Mouse (Mus musculus): ENCODE data around the gene Tcf25. TPM values are rescaled to one million over a fixed set of nuclear protein-coding genes. Genes with fewer than 3 reads are reported as not detected.

Gene Tcf25
- total and polyA plus RNA-seq, 2 experiments from 2014 or later, result 407 to 540 TPM

DNA sequence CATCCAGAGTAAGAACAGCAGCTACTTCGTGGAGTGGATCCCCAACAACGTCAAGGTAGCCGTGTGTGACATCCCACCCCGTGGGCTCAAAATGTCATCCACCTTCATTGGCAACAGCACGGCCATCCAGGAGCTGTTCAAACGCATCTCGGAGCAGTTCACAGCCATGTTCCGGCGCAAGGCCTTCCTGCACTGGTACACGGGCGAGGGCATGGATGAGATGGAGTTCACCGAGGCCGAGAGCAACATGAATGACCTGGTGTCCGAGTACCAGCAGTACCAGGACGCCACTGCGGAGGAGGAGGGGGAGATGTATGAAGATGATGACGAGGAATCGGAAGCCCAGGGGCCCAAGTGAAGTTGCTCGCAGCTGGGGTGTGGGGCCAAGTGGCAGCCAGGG lies 47.8 kb downstream of the Tcf25 start:
- no peak overlapping the region for H3K4me2 ChIP-seq (ENCODE audit: low read depth, low read length)
- 86% methylated on average over 19 of the region's 19 CpGs for WGBS
- peaks cover 33% of the 10 kb centered on the region for H3K36me3 ChIP-seq (ENCODE audit: insufficient read depth, low read length)
- H3K9ac ChIP-seq (replicated peaks; ENCODE audit: low read length), result no peak overlapping the region
- no peak overlapping the region for H3K4me3 ChIP-seq (ENCODE audit: low read length)
- ATAC-seq, result no peak
- no peak for TF ChIP-seq CTCF (IDR thresholded peaks at IDR 0.05; ENCODE audit: low read depth)
- H3K27ac ChIP-seq, result no peak overlapping the region
- DNase-seq (ENCODE audit: low spot score), result no peak
- no peaks in the 10 kb centered on the region for H3K27me3 ChIP-seq (ENCODE audit: insufficient read depth, low read length)
- peaks cover 8% of the 10 kb centered on the region; the same call in 1 of the 2 replicates for H3K4me1 ChIP-seq (ENCODE audit: insufficient read depth, low read length)
- H3K9me3 ChIP-seq (ENCODE audit: low read length), result no peaks in the 10 kb centered on the region; the same call in 1 of the 2 replicates

- DNase-seq (ENCODE audit: low spot score) (peak; percentile 87), ATAC-seq (peak; percentile 80)
- WGBS, result 19% methylated on average over 17 of the region's 17 CpGs
- H3K36me3 ChIP-seq (ENCODE audit: insufficient read depth, low read length), result peaks cover 33% of the 10 kb centered on the region
- 0 out of 2 replicates have a peak overlapping the region, but pooled peaks have one; percentile 3 for H3K4me3 ChIP-seq (ENCODE audit: low read length)
- H3K4me1 ChIP-seq (ENCODE audit: insufficient read depth, low read length), result no peaks in the 10 kb centered on the region
- H3K9me3 ChIP-seq (ENCODE audit: low read length), result peaks cover 5% of the 10 kb centered on the region
- peak; percentile 80 for TF ChIP-seq CTCF (IDR thresholded peaks at IDR 0.05; ENCODE audit: low read depth)
- no peak overlapping the region for H3K27ac ChIP-seq
- H3K27me3 ChIP-seq (ENCODE audit: insufficient read depth, low read length), result no peaks in the 10 kb centered on the region
- H3K9ac ChIP-seq (replicated peaks; ENCODE audit: low read length), result no peak overlapping the region
- H3K4me2 ChIP-seq (ENCODE audit: low read depth, low read length), result peak overlapping the region; percentile 44
Observed at GRCm38 (mm10) chr8:123422056-123422780, 48.7 kb downstream of the Tcf25 start.

- DNase-seq (ENCODE audit: low spot score) (no peak), ATAC-seq (no peak; the same call in none of the 2 replicates)
- H3K36me3 ChIP-seq (ENCODE audit: insufficient read depth, low read length), result peaks cover 33% of the 10 kb centered on the region
- TF ChIP-seq CTCF (IDR thresholded peaks at IDR 0.05; ENCODE audit: low read depth), result no peak
- peak overlapping the region; percentile 15; the same call in 1 of the 2 replicates for H3K27ac ChIP-seq
- no peaks in the 10 kb centered on the region for H3K27me3 ChIP-seq (ENCODE audit: insufficient read depth, low read length)
- H3K4me1 ChIP-seq (ENCODE audit: insufficient read depth, low read length), result no peaks in the 10 kb centered on the region
- no peak overlapping the region for H3K9ac ChIP-seq (replicated peaks; ENCODE audit: low read length)
- H3K9me3 ChIP-seq (ENCODE audit: low read length), result peaks cover 7% of the 10 kb centered on the region
- no peak overlapping the region for H3K4me3 ChIP-seq (ENCODE audit: low read length)
- no peak overlapping the region for H3K4me2 ChIP-seq (ENCODE audit: low read depth, low read length)
- WGBS, result 16% methylated on average over 3 of the region's 3 CpGs
Observed at GRCm38 (mm10) chr8:123422781-123423159, 49.2 kb downstream of the Tcf25 start.

DNA sequence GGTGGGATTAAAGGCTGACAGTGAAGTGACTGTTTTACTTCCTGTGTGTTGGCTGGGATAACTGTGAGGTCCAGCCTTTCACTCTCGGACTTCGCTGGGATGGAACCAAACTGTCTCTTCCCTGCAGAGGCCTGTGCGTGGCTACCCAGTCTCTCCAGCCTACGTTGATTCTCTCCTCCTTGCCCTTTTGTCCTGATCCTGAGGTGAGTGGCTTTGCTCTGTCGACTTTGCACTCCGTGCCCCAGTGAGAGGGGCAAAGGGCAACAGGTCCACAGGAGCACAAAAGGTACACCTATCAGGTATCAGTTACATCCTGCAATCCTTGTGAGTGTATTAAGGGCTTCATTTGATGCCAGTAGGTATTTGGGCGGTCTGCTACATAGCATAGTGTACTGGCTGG lies 49.9 kb downstream of the Tcf25 start, which contains the start of gene Def8:
Gene Def8 (plus strand): TSS at position 87 of the 400 bp plus-strand sequence.
- DNase-seq (ENCODE audit: low spot score), result no peak
- H3K9me3 ChIP-seq (ENCODE audit: low read length), result peaks cover 13% of the 10 kb centered on the region
- H3K36me3 ChIP-seq (ENCODE audit: insufficient read depth, low read length), result peaks cover 27% of the 10 kb centered on the region
- no peak for TF ChIP-seq CTCF (IDR thresholded peaks at IDR 0.05; ENCODE audit: low read depth)
- no peaks in the 10 kb centered on the region for H3K27me3 ChIP-seq (ENCODE audit: insufficient read depth, low read length)
- H3K9ac ChIP-seq (replicated peaks; ENCODE audit: low read length), result no peak within 1 kb of the TSS
- peak within 1 kb of the TSS; percentile 44 for H3K4me2 ChIP-seq (ENCODE audit: low read depth, low read length)
- H3K27ac ChIP-seq, result peak within 1 kb of the TSS; percentile 15; the same call in 1 of the 2 replicates
- WGBS, result 74% methylated on average over 7 of the region's 7 CpGs
- no peaks in the 10 kb centered on the region for H3K4me1 ChIP-seq (ENCODE audit: insufficient read depth, low read length)
- H3K4me3 ChIP-seq (ENCODE audit: low read length), result 0 out of 2 replicates have a peak within 1 kb of the TSS, but pooled peaks have one; percentile 3
- no peak for ATAC-seq

DNA sequence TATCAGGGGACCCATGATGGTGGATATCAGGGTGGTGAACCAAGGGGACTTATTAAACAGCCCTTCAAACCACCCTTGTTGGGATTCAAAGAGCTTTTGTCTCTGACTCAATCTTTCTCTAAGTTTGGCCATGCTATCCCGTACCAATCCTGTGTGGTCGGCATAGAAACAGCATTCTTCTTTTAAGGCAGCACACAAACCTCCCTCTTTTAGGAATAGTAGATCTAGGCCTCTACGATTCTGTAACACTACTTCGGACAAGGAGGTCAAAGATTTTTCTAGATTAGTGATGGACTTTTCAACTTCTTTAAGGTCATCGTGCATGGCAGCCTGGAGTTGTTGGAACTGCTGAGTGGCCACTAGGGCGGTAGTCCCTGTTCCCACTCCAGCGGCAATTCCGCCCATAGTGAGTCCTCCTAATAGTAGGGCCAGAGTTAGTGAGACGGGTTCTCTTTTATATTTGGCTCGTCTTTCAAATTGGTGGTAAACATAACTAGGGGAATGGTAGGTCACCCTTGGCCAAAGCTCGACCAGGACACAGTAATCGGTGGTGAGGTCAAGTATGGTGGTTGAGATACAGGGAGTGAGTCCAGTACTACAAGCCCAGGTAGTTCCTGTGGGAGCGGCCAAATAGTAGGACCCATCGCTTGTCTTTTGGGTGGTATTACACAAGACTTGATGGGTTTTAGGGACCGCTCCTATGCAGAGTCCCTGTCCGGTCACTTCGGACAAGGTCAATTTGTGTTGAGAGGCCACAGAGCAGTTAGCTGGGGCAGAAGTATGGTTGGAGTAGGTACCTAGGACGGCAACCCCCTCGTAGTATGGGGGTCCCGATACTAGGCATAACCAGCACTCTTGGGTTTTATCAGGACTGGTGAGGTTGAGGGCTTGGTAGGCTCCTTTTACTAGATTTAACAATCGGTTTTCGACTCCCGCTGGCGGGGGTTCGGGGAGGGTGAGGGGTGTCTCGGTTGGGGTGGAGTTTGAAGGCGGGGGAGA lies 53.3 kb downstream of the Tcf25 start:
- no peak overlapping the region for H3K4me3 ChIP-seq (ENCODE audit: low read length)
- peaks cover 21% of the 10 kb centered on the region for H3K9me3 ChIP-seq (ENCODE audit: low read length)
- no peak overlapping the region for H3K9ac ChIP-seq (replicated peaks; ENCODE audit: low read length)
- H3K4me2 ChIP-seq (ENCODE audit: low read depth, low read length), result no peak overlapping the region
- DNase-seq (ENCODE audit: low spot score), result no peak
- no peaks in the 10 kb centered on the region for H3K4me1 ChIP-seq (ENCODE audit: insufficient read depth, low read length)
- no peak for TF ChIP-seq CTCF (IDR thresholded peaks at IDR 0.05; ENCODE audit: low read depth)
- no peak for ATAC-seq
- H3K27ac ChIP-seq, result no peak overlapping the region
- no peaks in the 10 kb centered on the region for H3K27me3 ChIP-seq (ENCODE audit: insufficient read depth, low read length)
- 97% methylated on average over 27 of the region's 27 CpGs for WGBS
- no peaks in the 10 kb centered on the region for H3K36me3 ChIP-seq (ENCODE audit: insufficient read depth, low read length)

DNA sequence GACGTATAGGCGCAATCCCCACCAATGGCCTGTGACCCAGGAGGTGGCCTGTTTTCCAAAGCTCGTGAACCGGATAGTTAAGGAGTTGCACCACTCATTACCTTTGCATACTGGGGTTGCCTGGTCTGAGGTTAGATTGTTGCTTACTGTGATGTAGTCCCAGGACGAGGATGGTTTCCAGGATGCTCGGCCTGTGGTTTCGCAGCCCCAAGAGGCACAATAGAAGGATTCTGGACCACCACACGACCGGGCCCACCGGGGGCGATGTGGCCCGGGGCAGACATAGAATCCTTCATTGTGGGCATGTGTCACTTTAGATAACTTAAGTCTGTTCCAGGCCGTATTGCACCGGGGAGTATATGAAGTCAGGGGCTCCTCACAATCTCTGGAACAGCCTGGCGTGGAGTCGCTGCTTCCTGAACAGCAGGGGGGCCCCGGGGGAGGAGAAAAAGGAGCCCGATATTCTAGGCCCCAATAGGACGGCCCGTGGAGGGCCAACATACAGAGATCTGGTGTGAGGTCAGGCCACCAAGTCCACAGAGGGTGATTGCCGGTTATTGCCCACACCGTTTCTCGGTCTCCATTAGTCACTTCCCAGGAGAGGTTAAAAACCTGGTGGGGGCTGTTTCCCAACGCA lies 54.2 kb downstream of the Tcf25 start:
- Histone ChIP-seq H3K4me2 (ENCODE audit: low read depth, low read length) (no peak overlapping the region), H3K4me3 (ENCODE audit: low read length) (no peak overlapping the region), H3K9ac (replicated peaks; ENCODE audit: low read length) (no peak overlapping the region), H3K27me3 (ENCODE audit: insufficient read depth, low read length) (no peaks in the 10 kb centered on the region), H3K4me1 (ENCODE audit: insufficient read depth, low read length) (no peaks in the 10 kb centered on the region), H3K9me3 (ENCODE audit: low read length) (peaks cover 23% of the 10 kb centered on the region), H3K27ac (no peak overlapping the region), H3K36me3 (ENCODE audit: insufficient read depth, low read length) (no peaks in the 10 kb centered on the region)
- DNase-seq (ENCODE audit: low spot score) (no peak), ATAC-seq (no peak)
- no peak for TF ChIP-seq CTCF (IDR thresholded peaks at IDR 0.05; ENCODE audit: low read depth)
- WGBS, result 97% methylated on average over 24 of the region's 24 CpGs
